Comparison of ENCODE assay signal across 9 mouse cellular contexts in the genomic region with DNA sequence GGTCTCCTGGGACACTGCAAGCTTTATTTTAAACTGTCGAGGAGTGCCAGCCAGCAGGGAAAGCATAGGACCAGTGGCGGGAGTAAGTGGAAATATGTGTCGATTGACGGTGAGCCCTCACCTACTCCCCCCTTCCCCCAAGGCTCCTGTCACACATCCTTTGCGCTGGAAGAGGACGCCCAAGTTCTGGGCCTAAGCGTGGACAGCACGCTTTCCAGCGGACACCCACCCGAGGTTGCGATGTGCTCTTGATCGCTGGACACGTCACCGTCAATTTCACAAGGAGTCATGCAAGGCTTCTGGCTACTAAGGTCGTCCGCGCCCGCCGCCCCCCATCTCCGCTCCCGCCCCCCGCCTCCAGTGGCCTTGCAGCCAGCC. TPM values are rescaled to one million over a fixed set of nuclear protein-coding genes. Genes with fewer than 3 reads are reported as not detected.
DNase-seq lines count a peak whose midpoint lies in the region; ATAC-seq lines count a peak whose summit lies in the region.
"Had no signal": no experiment of that assay in that cellular context is flagged by ENCODE, and none has a peak within 500 bp of the region (broad histone marks: within the 10 kb centered on the region; RNA-seq: fewer than 3 reads in every experiment).

No protein-coding gene starts in this region.

- H3K4me1 ChIP-seq in forebrain, embryonic 11.5 days (replicated peaks; ENCODE audit: control insufficient read depth, insufficient read depth, low read length): peaks cover 13% of the 10 kb centered on the region
- peaks cover 7% of the 10 kb centered on the region for H3K4me1 ChIP-seq in intestine, embryonic 16.5 days (ENCODE audit: control insufficient read depth, insufficient read depth, low read length)
- peaks cover 40% of the 10 kb centered on the region for H3K4me1 ChIP-seq in neural tube, embryonic 13.5 days (replicated peaks)

- H3K9ac ChIP-seq in forebrain, embryonic 11.5 days (ENCODE audit: low read length): peak overlapping the region; percentile 97
- peak overlapping the region; percentile 65; the same call in 1 of the 2 replicates for H3K9ac ChIP-seq in intestine, embryonic 16.5 days (ENCODE audit: low read depth, low read length)
- H3K9ac ChIP-seq in neural tube, embryonic 13.5 days: peak overlapping the region; percentile 97

- H3K4me3 ChIP-seq in forebrain, embryonic 11.5 days (ENCODE audit: low read depth, low read length): peak overlapping the region; percentile 84
- H3K4me3 ChIP-seq in intestine, embryonic 16.5 days (ENCODE audit: low read length): peak overlapping the region; percentile 63
- peak overlapping the region; percentile 79 for H3K4me3 ChIP-seq in neural tube, embryonic 13.5 days

- peak overlapping the region; percentile 77 for H3K4me2 ChIP-seq in forebrain, embryonic 11.5 days (ENCODE audit: low read depth, low read length, severe bottlenecking)
- H3K4me2 ChIP-seq in intestine, embryonic 16.5 days (ENCODE audit: low read depth, low read length): peak overlapping the region; percentile 97
- peak overlapping the region; percentile 85 for H3K4me2 ChIP-seq in neural tube, embryonic 13.5 days

- no peaks in the 10 kb centered on the region for H3K36me3 ChIP-seq in forebrain, embryonic 11.5 days (ENCODE audit: control insufficient read depth, insufficient read depth, low read length)
- no peaks in the 10 kb centered on the region for H3K36me3 ChIP-seq in intestine, embryonic 16.5 days (ENCODE audit: control insufficient read depth, insufficient read depth, low read length)
- H3K36me3 ChIP-seq in neural tube, embryonic 13.5 days: no peaks in the 10 kb centered on the region

- no peaks in the 10 kb centered on the region for H3K9me3 ChIP-seq in forebrain, embryonic 11.5 days (ENCODE audit: control insufficient read depth, low read length)
- H3K9me3 ChIP-seq in intestine, embryonic 16.5 days (ENCODE audit: control insufficient read depth, low read length): no peaks in the 10 kb centered on the region
- no peaks in the 10 kb centered on the region for H3K9me3 ChIP-seq in neural tube, embryonic 13.5 days

- peak; percentile 14 for DNase-seq in layer of hippocampus, adult 9-11 months
- DNase-seq in layer of hippocampus, postnatal 36 days: no peak
- no peak for DNase-seq in forebrain, embryonic 11.5 days (ENCODE audit: low spot score)
- no peak for DNase-seq in gastrocnemius, postnatal 10 days
- DNase-seq in retina, embryonic 14.5 days (ENCODE audit: low spot score): no peak
- DNase-seq in ovary, adult 18-20 months (ENCODE audit: low spot score): no peak

- H3K27me3 ChIP-seq in forebrain, embryonic 11.5 days (ENCODE audit: control insufficient read depth, insufficient read depth, low read length): peaks cover 5% of the 10 kb centered on the region; the same call in 1 of the 2 replicates
- H3K27me3 ChIP-seq in intestine, embryonic 16.5 days (replicated peaks; ENCODE audit: control insufficient read depth, insufficient read depth, low read length): peaks cover 53% of the 10 kb centered on the region
- peaks cover 14% of the 10 kb centered on the region for H3K27me3 ChIP-seq in neural tube, embryonic 13.5 days

- peak; percentile 47 for ATAC-seq in forebrain, embryonic 11.5 days (replicated peaks; ENCODE audit: low FRiP score)
- no peak for ATAC-seq in intestine, embryonic 16.5 days
- peak; percentile 37 for ATAC-seq in neural tube, embryonic 13.5 days (ENCODE audit: low read depth)

- peak overlapping the region; percentile 95 for H3K27ac ChIP-seq in forebrain, embryonic 11.5 days (ENCODE audit: low read depth, low read length)
- H3K27ac ChIP-seq in intestine, embryonic 16.5 days (ENCODE audit: low read length): no peak overlapping the region
- H3K27ac ChIP-seq in neural tube, embryonic 13.5 days (replicated peaks): peak overlapping the region; percentile 100

- under 1% methylated on average over 22 of the region's 22 CpGs for WGBS in forebrain, embryonic 11.5 days
- WGBS in intestine, embryonic 16.5 days: under 1% methylated on average over 22 of the region's 22 CpGs
- WGBS in neural tube, embryonic 13.5 days: 0% methylated on average over 22 of the region's 22 CpGs

RNA-seq across cellular contexts. Expression of a gene that starts 0.3 kb away (rescaled TPM):
- 100 to 1,000 TPM; 122 to 126 TPM for total RNA-seq in layer of hippocampus, postnatal 36 days (2021)
- 81.9 and 87.3 TPM in 2 replicates for polyA plus RNA-seq in forebrain, embryonic 11.5 days (2014; fragmentation: Nextera tagmentation; extraction: Ambion mirVana)
- polyA plus RNA-seq in intestine, embryonic 16.5 days (2015; fragmentation: Nextera tagmentation; extraction: Ambion mirVana): 23.9 and 24.0 TPM in 2 replicates
- 60.7 and 61.6 TPM in 2 replicates for polyA plus RNA-seq in neural tube, embryonic 13.5 days (2015; fragmentation: Nextera tagmentation; extraction: Ambion mirVana)
- total RNA-seq in gastrocnemius, postnatal 10 days (2021): 10 to 100 TPM; 76.7 to 84.2 TPM

RNA-seq across cellular contexts. Expression of a gene that starts 26.4 kb away (rescaled TPM):
- not detected for total RNA-seq in layer of hippocampus, postnatal 36 days (2021)
- not detected in 2 replicates for polyA plus RNA-seq in forebrain, embryonic 11.5 days (2014; fragmentation: Nextera tagmentation; extraction: Ambion mirVana)
- polyA plus RNA-seq in intestine, embryonic 16.5 days (2015; fragmentation: Nextera tagmentation; extraction: Ambion mirVana): not detected in 2 replicates
- not detected in 2 replicates for polyA plus RNA-seq in neural tube, embryonic 13.5 days (2015; fragmentation: Nextera tagmentation; extraction: Ambion mirVana)
- not detected for total RNA-seq in gastrocnemius, postnatal 10 days (2021)
- polyA plus RNA-seq: large intestine, adult 2 months had no signal
